Mouse (Mus musculus): Measurements from ENCODE around the gene Cdc20b. TPM values are rescaled to one million over a fixed set of nuclear protein-coding genes. Genes with fewer than 3 reads are reported as not detected.

The Cdc20b gene
- polyA plus RNA-seq, 1 experiment from 2014 or later = 0.64 TPM

DNA sequence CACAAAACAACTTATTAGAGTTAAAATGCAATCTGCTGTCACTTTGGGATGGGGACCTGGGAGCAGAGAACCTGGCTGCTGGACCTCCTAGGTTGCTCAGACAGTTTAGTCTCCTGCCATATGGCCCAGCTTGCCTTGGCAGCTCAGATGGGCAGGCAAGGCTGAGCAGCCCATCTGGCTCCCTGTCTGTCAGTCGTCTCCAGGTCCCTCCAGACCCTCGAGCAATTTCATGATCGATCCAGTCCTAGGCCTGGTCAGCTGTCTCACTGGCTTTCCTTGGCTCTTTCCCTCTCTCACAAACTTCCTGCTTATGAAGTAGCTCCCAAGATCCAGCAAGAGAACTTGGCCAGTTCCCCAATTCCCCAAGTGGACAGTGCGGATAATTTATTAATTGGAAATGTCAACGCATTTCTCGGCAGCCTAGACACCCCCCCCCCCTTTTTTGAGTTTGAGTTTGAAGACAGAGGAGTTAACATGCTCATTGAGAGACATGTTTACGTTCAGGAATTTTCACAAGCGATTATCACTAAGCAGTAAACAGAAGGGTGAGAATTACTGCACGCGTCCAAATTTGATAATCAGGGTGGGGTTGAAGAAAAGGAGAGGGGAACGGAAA lies 532 bp upstream of the Cdc20b start:
- H3K4me2 ChIP-seq (replicated peaks) = peak overlapping the region; percentile 93
- ATAC-seq (replicated peaks) = peak; percentile 55
- peaks cover 32% of the 10 kb centered on the region for H3K4me1 ChIP-seq
- H3K27ac ChIP-seq (replicated peaks) = peak overlapping the region; percentile 6; the same call in 1 of the 2 replicates
- no peaks in the 10 kb centered on the region for H3K36me3 ChIP-seq
- 1% methylated on average over 11 of the region's 11 CpGs for WGBS
- H3K9ac ChIP-seq (replicated peaks) = peak overlapping the region; percentile 50; the same call in 1 of the 2 replicates
- H3K9me3 ChIP-seq = no peaks in the 10 kb centered on the region
- peaks cover 20% of the 10 kb centered on the region for H3K27me3 ChIP-seq
- H3K4me3 ChIP-seq = peak overlapping the region; percentile 52

DNA sequence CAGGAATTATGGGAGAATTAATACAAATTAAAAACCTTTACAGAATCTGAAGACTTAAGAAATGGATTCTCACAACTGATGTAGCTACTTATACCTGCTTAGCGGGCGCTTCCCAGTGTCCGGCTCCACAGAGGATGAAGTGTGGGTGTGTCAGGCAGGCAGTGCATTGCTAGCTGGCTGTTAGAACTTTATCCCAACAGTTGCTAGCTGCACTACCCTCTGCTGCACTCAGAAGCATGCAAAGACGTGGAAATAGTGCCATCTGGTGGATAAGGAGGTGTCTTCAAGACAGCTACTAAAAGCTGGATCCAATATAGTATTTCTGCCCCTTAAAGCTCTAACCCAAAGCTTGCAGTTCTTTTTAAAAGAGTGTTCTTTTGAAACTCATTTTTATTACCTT lies 941 bp downstream of the Cdc20b start:
- Histone ChIP-seq H3K9me3 (no peaks in the 10 kb centered on the region), H3K4me3 (peak overlapping the region; percentile 52), H3K4me1 (peaks cover 32% of the 10 kb centered on the region), H3K27ac (replicated peaks) (no peak overlapping the region), H3K27me3 (peaks cover 20% of the 10 kb centered on the region), H3K36me3 (no peaks in the 10 kb centered on the region), H3K4me2 (replicated peaks) (peak overlapping the region; percentile 93), H3K9ac (replicated peaks) (no peak overlapping the region)
- WGBS = 1% methylated on average over 4 of the region's 4 CpGs
- ATAC-seq (replicated peaks) = peak; percentile 84

- Histone ChIP-seq H3K27ac (replicated peaks) (no peak overlapping the region), H3K4me3 (no peak overlapping the region), H3K36me3 (no peaks in the 10 kb centered on the region), H3K27me3 (no peaks in the 10 kb centered on the region), H3K4me1 (0 out of 2 replicates have a peak, but pooled peaks cover 12% of the 10 kb centered on the region), H3K9me3 (no peaks in the 10 kb centered on the region), H3K9ac (replicated peaks) (no peak overlapping the region), H3K4me2 (replicated peaks) (peak overlapping the region; percentile 71)
- WGBS = 77% methylated on average over 3 of the region's 3 CpGs
- ATAC-seq (replicated peaks) = no peak
These were observed 10.0 kb downstream of the Cdc20b start for GRCm38 (mm10) chr13:113044876-113045275.

DNA sequence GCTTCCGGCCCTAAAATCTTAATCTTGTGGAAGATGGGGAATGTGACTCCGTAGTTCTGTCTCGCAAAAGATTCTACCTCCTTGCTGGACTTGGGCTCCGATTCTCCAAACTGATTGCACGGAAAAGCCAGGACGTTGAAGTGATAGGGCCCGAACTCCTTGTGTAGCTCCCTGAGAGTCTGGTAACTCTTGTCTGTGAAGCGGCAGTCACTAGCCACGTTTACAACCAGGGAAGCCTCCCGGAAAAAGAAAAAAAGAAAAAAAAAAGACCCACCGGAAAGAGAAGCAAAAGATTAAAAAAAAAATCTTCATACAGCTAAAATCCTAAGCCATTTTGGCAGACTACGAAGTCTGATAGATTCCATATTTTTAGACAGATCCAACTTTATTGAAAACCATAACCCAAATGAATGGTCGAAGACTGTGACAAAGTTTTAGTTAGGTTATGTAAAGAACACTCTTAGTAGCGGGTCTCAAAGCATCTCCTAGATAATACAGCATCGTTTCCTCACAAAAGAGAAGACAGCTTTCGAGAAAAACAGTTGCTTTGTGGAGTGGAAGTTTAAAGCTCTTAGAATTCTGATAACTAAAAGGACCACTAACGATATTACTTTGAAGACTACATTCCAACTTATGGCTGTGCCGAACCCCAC lies 10.7 kb downstream of the Cdc20b start:
- Histone ChIP-seq H3K9ac (replicated peaks) (peak overlapping the region; percentile 46), H3K27ac (replicated peaks) (no peak overlapping the region), H3K9me3 (no peaks in the 10 kb centered on the region), H3K4me1 (0 out of 2 replicates have a peak, but pooled peaks cover 12% of the 10 kb centered on the region), H3K27me3 (no peaks in the 10 kb centered on the region), H3K4me2 (replicated peaks) (peak overlapping the region; percentile 71), H3K36me3 (no peaks in the 10 kb centered on the region), H3K4me3 (peak overlapping the region; percentile 50)
- no peak for ATAC-seq (replicated peaks)
- 15% methylated on average over 18 of the region's 18 CpGs for WGBS

DNA sequence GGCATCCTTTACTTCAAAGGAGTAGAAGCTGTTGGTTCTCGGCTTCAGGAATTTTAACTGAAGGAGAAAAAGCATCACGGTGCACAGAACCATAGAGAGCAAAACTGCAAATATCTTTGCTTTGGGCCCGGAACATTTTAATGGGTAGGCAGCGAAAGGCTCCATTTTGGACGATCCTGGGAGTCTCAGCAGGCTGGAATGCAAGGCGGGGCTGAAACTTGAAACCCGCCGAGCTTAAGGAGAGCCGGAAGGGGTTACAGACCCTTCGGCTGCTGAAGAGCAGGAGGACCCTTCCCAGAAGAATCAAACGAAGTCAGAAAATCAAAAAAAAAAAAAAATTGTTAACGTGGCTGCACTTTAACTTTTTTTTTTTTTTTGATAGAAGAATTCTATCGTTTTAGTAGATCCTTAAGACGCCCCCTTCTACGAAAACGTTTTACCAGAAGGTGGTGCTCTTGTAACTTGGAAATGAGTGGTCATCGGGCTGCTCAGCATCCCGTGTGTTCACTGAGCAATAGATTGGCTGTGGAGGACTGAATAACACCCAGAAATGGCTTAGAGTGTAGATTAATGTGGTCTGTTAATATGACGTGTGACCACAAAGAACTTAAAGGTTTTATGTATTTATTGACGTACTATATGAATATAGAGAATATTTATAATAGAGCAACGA lies 11.4 kb downstream of the Cdc20b start, which contains the start of gene Gpx8:
Gene Gpx8 (minus strand): TSS at position 200 of the 673 bp plus-strand sequence.
- Histone ChIP-seq H3K4me2 (replicated peaks) (peak within 1 kb of the TSS; percentile 71), H3K4me1 (0 out of 2 replicates have a peak, but pooled peaks cover 12% of the 10 kb centered on the region), H3K9ac (replicated peaks) (peak within 1 kb of the TSS; percentile 46), H3K36me3 (no peaks in the 10 kb centered on the region), H3K27me3 (no peaks in the 10 kb centered on the region), H3K9me3 (no peaks in the 10 kb centered on the region), H3K27ac (replicated peaks) (no peak within 1 kb of the TSS), H3K4me3 (peak within 1 kb of the TSS; percentile 50)
- WGBS = 5% methylated on average over 21 of the region's 21 CpGs
- ATAC-seq (replicated peaks) = peak; percentile 87

- 0 out of 2 replicates have a peak, but pooled peaks cover 12% of the 10 kb centered on the region for H3K4me1 ChIP-seq
- ATAC-seq (replicated peaks) = peak; percentile 47
- no peaks in the 10 kb centered on the region for H3K9me3 ChIP-seq
- no peak overlapping the region for H3K27ac ChIP-seq (replicated peaks)
- no peak overlapping the region for H3K9ac ChIP-seq (replicated peaks)
- no peak overlapping the region for H3K4me3 ChIP-seq
- H3K27me3 ChIP-seq = no peaks in the 10 kb centered on the region
- H3K36me3 ChIP-seq = no peaks in the 10 kb centered on the region
- H3K4me2 ChIP-seq (replicated peaks) = no peak overlapping the region
These were observed 12.1 kb downstream of the Cdc20b start for GRCm38 (mm10) chr13:113047018-113047417.

GRCm38 (mm10) chr13:113047647-113048046 lies 12.7 kb downstream of the Cdc20b start:
- H3K4me1 ChIP-seq = 0 out of 2 replicates have a peak, but pooled peaks cover 12% of the 10 kb centered on the region

DNA sequence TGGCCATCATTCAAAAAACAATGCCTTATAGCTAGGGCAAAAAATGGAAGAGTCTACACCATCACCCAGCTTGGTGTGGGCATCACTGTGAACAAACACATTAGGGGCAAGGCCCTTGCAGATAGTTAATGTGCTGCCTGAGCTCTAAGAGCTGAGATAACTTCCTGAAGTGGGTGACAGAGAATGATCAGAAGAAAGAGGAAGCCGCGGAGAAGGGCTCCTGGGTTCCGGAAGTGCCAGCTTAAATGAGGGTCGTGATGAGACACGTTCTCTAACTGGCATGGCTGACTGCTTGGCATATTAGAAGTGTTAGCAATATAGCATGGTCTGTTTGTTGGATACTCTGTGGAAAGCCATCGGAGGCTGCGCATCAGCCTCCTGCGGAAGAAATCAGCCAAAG lies 19.3 kb downstream of the Cdc20b start:
- WGBS = 92% methylated on average over 8 of the region's 8 CpGs

More at GRCm38 (mm10) chr13:113047647-113048046, 12.7 kb downstream of the Cdc20b start:
- H3K4me3 ChIP-seq = no peak overlapping the region
- no peak overlapping the region for H3K9ac ChIP-seq (replicated peaks)
- H3K36me3 ChIP-seq = no peaks in the 10 kb centered on the region
- no peak for ATAC-seq (replicated peaks)
- H3K9me3 ChIP-seq = no peaks in the 10 kb centered on the region
- 76% methylated on average over 3 of the region's 3 CpGs for WGBS
- H3K4me2 ChIP-seq (replicated peaks) = no peak overlapping the region
- H3K27me3 ChIP-seq = no peaks in the 10 kb centered on the region
- no peak overlapping the region for H3K27ac ChIP-seq (replicated peaks)

DNA sequence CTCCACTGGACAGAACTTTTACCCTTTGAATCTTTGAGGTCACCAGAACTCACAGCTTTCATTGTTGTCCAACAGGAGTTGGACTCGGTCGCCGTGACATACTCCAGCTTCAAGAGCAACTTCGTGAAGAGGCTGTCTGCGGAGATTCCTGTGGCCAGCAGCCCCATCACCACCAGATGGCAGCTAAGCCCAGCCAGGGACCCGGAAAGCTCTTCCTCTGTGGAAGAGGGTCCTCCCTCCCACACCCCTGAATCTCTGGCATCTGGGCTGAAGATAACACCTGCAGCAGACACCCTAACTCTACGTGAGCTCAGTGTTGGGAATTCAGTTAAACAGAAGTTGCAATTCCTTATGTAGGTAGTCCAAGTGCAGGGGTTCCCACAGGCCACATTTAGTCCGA lies 20.9 kb downstream of the Cdc20b start:
- H3K4me1 ChIP-seq = no peaks in the 10 kb centered on the region
- WGBS = 50% methylated on average over 8 of the region's 8 CpGs
- H3K4me3 ChIP-seq = no peak overlapping the region
- no peak overlapping the region for H3K4me2 ChIP-seq (replicated peaks)
- H3K9me3 ChIP-seq = no peaks in the 10 kb centered on the region
- H3K9ac ChIP-seq (replicated peaks) = no peak overlapping the region
- no peak for ATAC-seq (replicated peaks)
- no peaks in the 10 kb centered on the region for H3K36me3 ChIP-seq
- no peaks in the 10 kb centered on the region for H3K27me3 ChIP-seq
- H3K27ac ChIP-seq (replicated peaks) = no peak overlapping the region

More for the DNA sequence above, 19.3 kb downstream of the Cdc20b start:
- Histone ChIP-seq H3K9ac (replicated peaks) (no peak overlapping the region), H3K27ac (replicated peaks) (no peak overlapping the region), H3K9me3 (no peaks in the 10 kb centered on the region), H3K4me1 (no peaks in the 10 kb centered on the region), H3K4me3 (no peak overlapping the region), H3K27me3 (no peaks in the 10 kb centered on the region), H3K4me2 (replicated peaks) (no peak overlapping the region), H3K36me3 (no peaks in the 10 kb centered on the region)
- ATAC-seq (replicated peaks) = no peak

- ATAC-seq (replicated peaks) = no peak
- Histone ChIP-seq H3K4me3 (no peak overlapping the region), H3K27me3 (no peaks in the 10 kb centered on the region), H3K4me1 (no peaks in the 10 kb centered on the region), H3K27ac (replicated peaks) (no peak overlapping the region), H3K9me3 (no peaks in the 10 kb centered on the region), H3K36me3 (no peaks in the 10 kb centered on the region), H3K9ac (replicated peaks) (no peak overlapping the region), H3K4me2 (replicated peaks) (no peak overlapping the region)
- whole genome bisulfite sequencing = 93% methylated on average over 6 of the region's 6 CpGs
These were observed 26.8 kb downstream of the Cdc20b start for GRCm38 (mm10) chr13:113061746-113062145.

- WGBS = 90% methylated on average over 9 of the region's 9 CpGs
These were observed 29.6 kb downstream of the Cdc20b start for GRCm38 (mm10) chr13:113064542-113064941.

GRCm38 (mm10) chr13:113079021-113079420 lies 44.1 kb downstream of the Cdc20b start:
- WGBS = 71% methylated on average over 9 of the region's 9 CpGs
- ATAC-seq (replicated peaks) = no peak
- no peaks in the 10 kb centered on the region for H3K4me1 ChIP-seq
- no peaks in the 10 kb centered on the region for H3K9me3 ChIP-seq
- H3K9ac ChIP-seq (replicated peaks) = no peak overlapping the region
- no peak overlapping the region for H3K4me2 ChIP-seq (replicated peaks)
- H3K27me3 ChIP-seq = no peaks in the 10 kb centered on the region
- no peak overlapping the region for H3K27ac ChIP-seq (replicated peaks)
- no peaks in the 10 kb centered on the region for H3K36me3 ChIP-seq
- H3K4me3 ChIP-seq = no peak overlapping the region

More at GRCm38 (mm10) chr13:113064542-113064941, 29.6 kb downstream of the Cdc20b start:
- no peak overlapping the region for H3K27ac ChIP-seq (replicated peaks)
- H3K4me1 ChIP-seq = no peaks in the 10 kb centered on the region
- no peak overlapping the region for H3K9ac ChIP-seq (replicated peaks)
- H3K4me2 ChIP-seq (replicated peaks) = no peak overlapping the region
- H3K4me3 ChIP-seq = no peak overlapping the region
- no peak for ATAC-seq (replicated peaks)
- no peaks in the 10 kb centered on the region for H3K27me3 ChIP-seq
- no peaks in the 10 kb centered on the region for H3K9me3 ChIP-seq
- no peaks in the 10 kb centered on the region for H3K36me3 ChIP-seq

Data from forebrain, embryonic 15.5 days (tissue).